Mouse (Mus musculus) ES-Bruce4 (cell line): Measurements from ENCODE around the gene Tmem163. TPM values are rescaled to one million over a fixed set of nuclear protein-coding genes. Genes with fewer than 3 reads are reported as not detected.

Experiments
- H3K27ac ChIP-seq: 2 replicates; pipeline ENCODE4 v1.5.1; 2012; ENCODE audit warnings: low read length, inconsistent platforms; ENCODE audit not compliant: insufficient read depth
- H3K27me3 ChIP-seq: 2 replicates; pipeline ENCODE4 v1.6.1; 2012; ENCODE audit warnings: mild to moderate bottlenecking, low read length, inconsistent platforms; ENCODE audit not compliant: control insufficient read depth, poor library complexity, insufficient read depth, severe bottlenecking
- H3K36me3 ChIP-seq: 2 replicates; pipeline ENCODE4 v1.6.1; 2012; ENCODE audit warnings: inconsistent platforms, mild to moderate bottlenecking, low read length, moderate library complexity; ENCODE audit not compliant: control insufficient read depth, poor library complexity, insufficient read depth, severe bottlenecking
- H3K4me1 ChIP-seq: one replicate; pipeline ENCODE4 v1.8.1; 2011; ENCODE audit warnings: low read length; ENCODE audit not compliant: control insufficient read depth, insufficient read depth
- H3K4me3 ChIP-seq: 2 replicates; pipeline ENCODE4 v1.5.1; 2011; ENCODE audit warnings: low read depth, mild to moderate bottlenecking, low read length
- H3K9ac ChIP-seq: 2 replicates; pipeline ENCODE4 v1.6.1; 2012; ENCODE audit warnings: low read depth, mild to moderate bottlenecking, inconsistent platforms; ENCODE audit not compliant: poor library complexity, severe bottlenecking
- H3K9me3 ChIP-seq: replicated peaks from 2 replicates; pipeline ENCODE4 v1.6.1; 2012; ENCODE audit warnings: mild to moderate bottlenecking, low read length, inconsistent platforms; ENCODE audit not compliant: control insufficient read depth, poor library complexity, insufficient read depth, severe bottlenecking
- CTCF ChIP-seq: IDR thresholded peaks from one replicate; pipeline ENCODE4 v1.8.1; 2011; ENCODE audit warnings: low read depth, low read length
- EP300 ChIP-seq: IDR thresholded peaks from 2 replicates; pipeline ENCODE4 v1.6.1; 2011; ENCODE audit warnings: low read depth, low read length; ENCODE audit not compliant: insufficient read depth
- POLR2A ChIP-seq: IDR thresholded peaks from one replicate; pipeline ENCODE4 v1.8.1; 2011; ENCODE audit warnings: low read length; ENCODE audit not compliant: insufficient read depth
- polyA plus RNA-seq: library from polyadenylated mRNA; stranded (reverse); fragments of >200 nt; gene quantifications from 2 replicates; pipeline ENCODE4 v1.2.4, GENCODE M21; 2011; ENCODE audit warnings: low read depth; ENCODE audit not compliant: missing spikeins, insufficient read depth, insufficient read length

Gene Tmem163
- polyA plus RNA-seq, 1 experiment: 1.6 TPM

GRCm38 (mm10) chr1:127608326-127608725 lies 71.0 kb downstream of the Tmem163 start:
- no peaks in the 10 kb centered on the region for H3K36me3 ChIP-seq
- H3K9ac ChIP-seq: no peak overlapping the region
- H3K4me1 ChIP-seq: no peaks in the 10 kb centered on the region
- H3K27me3 ChIP-seq: no peaks in the 10 kb centered on the region; the same call in 1 of the 2 replicates
- no peak for TF ChIP-seq EP300
- no peak for TF ChIP-seq CTCF
- TF ChIP-seq POLR2A: no peak
- no peak overlapping the region for H3K4me3 ChIP-seq
- no peaks in the 10 kb centered on the region; the same call in 1 of the 2 replicates for H3K9me3 ChIP-seq
- no peak overlapping the region for H3K27ac ChIP-seq

- no peak for TF ChIP-seq EP300
- TF ChIP-seq POLR2A: no peak
- TF ChIP-seq CTCF: no peak
Measured at GRCm38 (mm10) chr1:127603697-127604631, 75.4 kb downstream of the Tmem163 start.

GRCm38 (mm10) chr1:127596143-127596542 lies 83.2 kb downstream of the Tmem163 start:
- Histone ChIP-seq H3K36me3 (no peaks in the 10 kb centered on the region), H3K9me3 (no peaks in the 10 kb centered on the region), H3K4me1 (no peaks in the 10 kb centered on the region), H3K9ac (no peak overlapping the region), H3K4me3 (no peak overlapping the region), H3K27me3 (no peaks in the 10 kb centered on the region), H3K27ac (no peak overlapping the region)
- no peak for TF ChIP-seq EP300
- TF ChIP-seq CTCF: no peak
- no peak for TF ChIP-seq POLR2A

More at GRCm38 (mm10) chr1:127603697-127604631, 75.4 kb downstream of the Tmem163 start:
- Histone ChIP-seq H3K36me3 (no peaks in the 10 kb centered on the region), H3K27ac (no peak overlapping the region), H3K4me3 (no peak overlapping the region), H3K27me3 (no peaks in the 10 kb centered on the region; the same call in 1 of the 2 replicates), H3K4me1 (no peaks in the 10 kb centered on the region), H3K9ac (no peak overlapping the region), H3K9me3 (no peaks in the 10 kb centered on the region; the same call in 1 of the 2 replicates)

DNA sequence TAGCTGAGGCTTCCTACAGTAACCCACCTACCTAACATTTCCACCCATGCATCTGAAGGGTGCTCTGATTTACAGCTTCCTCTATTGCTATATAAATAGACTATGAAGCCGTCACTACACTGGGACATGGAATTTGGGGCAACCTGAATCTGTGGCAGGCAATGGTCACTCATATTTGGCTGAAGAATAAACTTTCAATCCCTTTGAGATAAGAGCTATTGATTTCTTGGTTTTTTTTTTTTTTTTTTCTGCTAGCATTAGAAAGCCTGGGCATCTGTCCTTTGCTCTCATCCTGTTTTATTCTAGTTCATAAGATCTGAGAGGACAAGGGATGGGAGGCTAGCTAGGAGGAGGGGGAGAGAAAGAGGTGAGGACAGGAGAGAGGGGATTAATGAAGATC lies 83.6 kb downstream of the Tmem163 start:
- no peaks in the 10 kb centered on the region for H3K27me3 ChIP-seq
- H3K27ac ChIP-seq: no peak overlapping the region
- H3K4me1 ChIP-seq: no peaks in the 10 kb centered on the region
- TF ChIP-seq CTCF: no peak
- TF ChIP-seq EP300: no peak
- no peak for TF ChIP-seq POLR2A
- no peak overlapping the region for H3K4me3 ChIP-seq
- no peaks in the 10 kb centered on the region for H3K36me3 ChIP-seq
- H3K9me3 ChIP-seq: no peaks in the 10 kb centered on the region
- H3K9ac ChIP-seq: no peak overlapping the region

- Histone ChIP-seq H3K9me3 (no peaks in the 10 kb centered on the region), H3K27ac (no peak overlapping the region), H3K4me3 (no peak overlapping the region), H3K4me1 (no peaks in the 10 kb centered on the region), H3K27me3 (no peaks in the 10 kb centered on the region), H3K9ac (no peak overlapping the region), H3K36me3 (no peaks in the 10 kb centered on the region)
- TF ChIP-seq EP300 (no peak), CTCF (no peak), POLR2A (no peak)
Measured at GRCm38 (mm10) chr1:127589542-127589941, 89.8 kb downstream of the Tmem163 start.

- Histone ChIP-seq H3K9me3 (no peaks in the 10 kb centered on the region), H3K36me3 (no peaks in the 10 kb centered on the region), H3K4me3 (no peak overlapping the region), H3K4me1 (no peaks in the 10 kb centered on the region), H3K9ac (no peak overlapping the region), H3K27me3 (no peaks in the 10 kb centered on the region), H3K27ac (no peak overlapping the region)
- TF ChIP-seq EP300 (no peak), POLR2A (no peak), CTCF (no peak)
Measured at GRCm38 (mm10) chr1:127587071-127587470, 92.3 kb downstream of the Tmem163 start.
